Mouse (Mus musculus) pancreas, adult 10 weeks (tissue): Measurements from ENCODE around the gene Olfr323. TPM values are rescaled to one million over a fixed set of nuclear protein-coding genes. Genes with fewer than 3 reads are reported as not detected.

ENCODE experiments used
- polyA plus RNA-seq: library from polyadenylated mRNA; stranded (reverse); fragments of 350-450 nt; fragmentation: Illumina TruSeq; extraction: RNeasy Lipid Tissue Mini Kit (QIAGEN cat#74804); gene quantifications from one replicate; pipeline ENCODE4 v1.2.3, GENCODE M21; 2015; ENCODE audit warnings: low read depth, low replicate concordance; ENCODE audit not compliant: insufficient read depth

Gene Olfr323
- polyA plus RNA-seq: not detected

DNA sequence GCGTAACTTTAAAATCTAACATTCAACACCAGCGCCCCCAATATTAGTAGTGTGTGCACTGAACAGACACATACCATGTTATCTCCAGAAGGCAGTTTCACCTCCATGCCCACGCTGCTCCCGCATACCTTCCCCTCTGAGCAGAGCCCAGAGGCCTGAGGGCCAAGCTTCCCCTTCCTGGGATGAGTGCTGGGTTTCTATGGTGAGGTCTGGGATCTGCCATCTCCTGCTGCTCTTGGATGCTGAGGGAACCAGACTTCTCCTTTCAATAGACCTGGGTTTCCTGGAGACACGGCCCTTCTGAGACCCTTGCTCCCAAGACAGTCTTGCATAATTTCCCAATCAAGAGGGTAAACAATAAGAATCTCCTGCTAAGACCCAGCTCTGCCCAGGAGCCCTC is at the start of gene Olfr323:
Olfr323 (minus strand) TSS at position 101 of the 400 bp plus-strand sequence.

DNA sequence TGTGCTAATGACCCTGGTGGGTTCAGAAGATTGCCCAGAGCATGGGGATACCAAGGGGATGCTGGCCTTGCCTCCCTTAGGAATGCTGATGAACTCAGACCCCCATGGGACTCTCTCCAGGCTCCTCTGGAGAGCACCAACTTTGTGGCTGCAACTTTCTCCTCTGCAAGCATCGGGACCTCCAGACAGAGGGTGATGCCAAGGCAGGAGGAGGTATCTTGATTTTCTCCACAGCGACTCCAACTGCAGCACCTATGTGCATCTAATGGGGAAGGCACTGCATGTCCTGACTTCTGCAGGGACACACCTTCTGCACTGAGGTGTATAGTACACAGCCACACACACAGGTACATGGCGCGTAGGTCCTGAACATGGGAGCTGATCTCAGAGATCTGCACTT is 28.3 kb upstream of the Olfr323 start, which contains the start of gene Olfr322:
Olfr322 (plus strand) TSS at position 187 of the 400 bp plus-strand sequence.

GRCm38 (mm10) chr11:58640272-58640867 is 10.1 kb upstream of the Olfr323 start, which contains the start of gene Trim58:
Gene Trim58 (plus strand): TSS chr11:58640465.

GRCm38 (mm10) chr11:58615975-58616374 is 14.3 kb downstream of the Olfr323 start, which contains the start of gene 2210407C18Rik:
Gene 2210407C18Rik (minus strand): TSS chr11:58616075.

DNA sequence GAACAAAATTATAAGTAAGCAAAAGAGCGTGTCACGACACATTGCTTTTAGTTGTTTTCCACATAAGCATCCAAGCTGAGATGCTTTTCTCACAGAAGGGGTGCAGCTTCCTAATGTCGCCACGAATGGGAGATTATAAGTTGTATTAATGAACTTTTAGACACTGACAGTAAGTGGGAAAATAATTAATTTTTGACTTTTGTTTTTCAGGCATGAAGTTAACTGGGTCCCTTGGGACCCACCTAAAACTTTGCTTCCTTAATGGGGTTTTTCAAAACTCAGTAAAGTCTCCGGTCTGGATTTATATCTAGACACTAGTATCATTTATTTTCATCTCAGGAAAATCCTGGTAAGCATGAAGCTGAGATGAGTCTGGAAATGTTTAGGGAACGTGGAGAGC is 35.5 kb downstream of the Olfr323 start, which contains the start of gene Olfr324:
Olfr324 (plus strand) TSS at position 301 of the 400 bp plus-strand sequence.

DNA sequence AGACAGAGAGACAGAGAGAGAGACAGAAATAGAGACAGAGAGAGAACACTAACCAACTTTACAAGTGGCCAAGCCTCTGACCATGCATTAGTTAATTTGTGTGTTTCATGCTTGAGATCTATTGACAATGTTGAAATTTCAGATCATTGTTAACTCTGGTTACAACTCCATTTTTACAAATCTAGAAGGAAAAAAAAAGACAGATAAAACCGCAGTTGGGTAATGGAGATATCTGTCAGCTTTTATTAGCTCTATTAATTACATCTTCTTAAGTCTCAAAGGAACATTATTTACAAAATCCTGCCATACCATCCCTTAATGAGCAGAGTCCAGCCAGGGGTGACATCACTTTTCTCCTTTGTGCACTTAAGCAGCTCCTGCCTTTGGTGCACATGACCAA is 52.9 kb downstream of the Olfr323 start, which contains the start of gene Olfr325:
Olfr325 (plus strand) TSS at position 301 of the 400 bp plus-strand sequence.

Other genes with a start within 250 kb of the Olfr323 start
- gene 1810065E05Rik, start 209.4 kb downstream of the Olfr323 start, polyA plus RNA-seq: not detected
- gene Gm12253, start 197.9 kb downstream of the Olfr323 start, polyA plus RNA-seq: not detected
- gene Lypd9, start 177.6 kb downstream of the Olfr323 start, polyA plus RNA-seq: not detected
- not detected for gene Olfr30, start 168.2 kb downstream of the Olfr323 start, polyA plus RNA-seq
- not detected for gene Olfr332, start 137.9 kb downstream of the Olfr323 start, polyA plus RNA-seq
- not detected for gene Olfr331, start 127.9 kb downstream of the Olfr323 start, polyA plus RNA-seq
- not detected for gene Olfr330, start 95.7 kb downstream of the Olfr323 start, polyA plus RNA-seq
- not detected for gene Olfr329-ps, start 84.1 kb downstream of the Olfr323 start, polyA plus RNA-seq
- not detected for gene Olfr328, start 74.9 kb downstream of the Olfr323 start, polyA plus RNA-seq
- not detected for gene Olfr224, start 59.9 kb downstream of the Olfr323 start, polyA plus RNA-seq
- not detected for gene Olfr325, start 52.8 kb downstream of the Olfr323 start, polyA plus RNA-seq
- not detected for gene Olfr324, start 35.4 kb downstream of the Olfr323 start, polyA plus RNA-seq
- not detected for gene 2210407C18Rik, start 14.4 kb downstream of the Olfr323 start, polyA plus RNA-seq
- gene Trim58, start 10.0 kb upstream of the Olfr323 start, polyA plus RNA-seq: not detected
- not detected for gene Olfr322, start 28.3 kb upstream of the Olfr323 start, polyA plus RNA-seq
- gene Olfr320, start 50.6 kb upstream of the Olfr323 start, polyA plus RNA-seq: not detected
- not detected for gene Olfr319, start 68.7 kb upstream of the Olfr323 start, polyA plus RNA-seq
- gene Olfr318, start 93.5 kb upstream of the Olfr323 start, polyA plus RNA-seq: not detected
- not detected for gene Olfr317, start 108.7 kb upstream of the Olfr323 start, polyA plus RNA-seq
- gene Olfr316, start 122.2 kb upstream of the Olfr323 start, polyA plus RNA-seq: not detected
- gene Olfr315, start 142.7 kb upstream of the Olfr323 start, polyA plus RNA-seq: not detected
- gene Olfr314, start 152.5 kb upstream of the Olfr323 start, polyA plus RNA-seq: not detected
- 10.9 TPM for gene Fam183b, start 171.5 kb upstream of the Olfr323 start, polyA plus RNA-seq
- gene Olfr313, start 184.5 kb upstream of the Olfr323 start, polyA plus RNA-seq: not detected
- gene Olfr312, start 198.7 kb upstream of the Olfr323 start, polyA plus RNA-seq: not detected
- gene Olfr311, start 208.8 kb upstream of the Olfr323 start, polyA plus RNA-seq: not detected
- 3.5 TPM for gene Gm12258, start 216.7 kb upstream of the Olfr323 start, polyA plus RNA-seq
- gene 2810021J22Rik, start 236.7 kb upstream of the Olfr323 start, polyA plus RNA-seq: 2.1 TPM